Mouse (Mus musculus) WW6 (cell line): Measurements from ENCODE around the gene Cep126.

Experiments
- DNase-seq: peaks from one replicate; pipeline ENCODE4 v3.0.0-alpha.2; 2013; ENCODE audit warnings: low read depth, low spot score

The Cep126 gene

DNA sequence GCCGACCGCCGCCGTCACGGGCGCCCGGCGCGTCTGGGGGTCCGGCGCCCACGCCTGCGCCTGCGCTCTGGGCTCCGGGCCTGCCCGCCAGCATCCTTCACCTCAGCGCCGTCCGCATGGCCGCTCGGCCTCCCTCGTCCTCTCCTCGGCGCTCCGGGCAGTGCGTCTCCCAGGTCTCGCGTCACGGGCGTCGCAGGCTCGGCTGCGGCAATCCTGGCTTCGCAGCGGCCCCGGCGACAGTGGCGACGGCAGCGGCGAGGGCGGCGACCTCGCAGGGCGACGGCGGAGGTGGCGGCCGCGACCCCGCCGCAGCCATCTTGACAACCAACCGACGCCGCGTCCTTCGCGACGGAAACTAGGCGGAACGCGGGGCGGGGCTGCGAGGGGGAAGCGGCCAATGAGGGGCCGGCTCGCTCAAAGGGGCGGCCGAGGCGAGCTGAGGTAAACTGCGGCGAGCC lies at the start of gene Cep126:
Cep126 (minus strand) TSS at position 178 of the 458 bp plus-strand sequence.
- DNase-seq, result peak; percentile 71

DNA sequence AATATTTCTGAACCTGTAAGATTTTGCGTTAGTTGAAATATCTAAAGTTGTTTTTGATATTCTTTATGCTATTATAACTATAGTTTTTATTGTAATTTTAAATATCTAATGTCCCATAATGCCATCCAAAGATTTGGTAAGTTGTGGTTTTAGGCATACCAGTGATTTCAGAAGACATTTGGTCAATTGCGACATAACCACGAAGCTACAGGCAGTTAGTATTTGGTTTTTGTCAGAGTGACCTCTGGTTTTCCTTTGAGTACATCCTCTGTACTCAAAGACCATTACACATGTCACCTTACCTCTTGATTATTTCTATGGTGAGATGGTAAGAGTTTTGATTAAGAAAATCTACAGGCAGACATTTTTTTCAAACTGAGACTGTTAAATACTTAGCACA lies 45.5 kb upstream of the Cep126 start:
- no peak for DNase-seq

DNA sequence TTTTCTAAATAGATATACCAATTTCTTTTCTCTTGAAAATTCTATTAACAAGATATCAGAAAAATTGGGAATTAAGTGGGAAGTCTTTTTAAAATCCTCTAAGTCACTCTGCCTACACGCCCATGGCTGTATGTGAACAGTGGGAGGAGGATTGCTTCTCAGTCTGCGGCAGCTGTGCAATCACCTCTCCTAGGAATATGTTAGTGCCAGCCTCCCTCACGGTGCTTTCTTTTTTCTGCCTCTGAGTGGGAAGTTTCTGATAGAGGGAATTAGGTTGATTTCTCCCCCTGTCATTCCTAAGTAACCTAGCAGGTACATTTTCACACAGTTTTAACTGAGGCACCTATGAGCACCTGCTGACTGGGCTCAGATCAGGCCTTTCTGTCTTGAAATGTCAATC lies 43.0 kb upstream of the Cep126 start:
- no peak for DNase-seq

DNA sequence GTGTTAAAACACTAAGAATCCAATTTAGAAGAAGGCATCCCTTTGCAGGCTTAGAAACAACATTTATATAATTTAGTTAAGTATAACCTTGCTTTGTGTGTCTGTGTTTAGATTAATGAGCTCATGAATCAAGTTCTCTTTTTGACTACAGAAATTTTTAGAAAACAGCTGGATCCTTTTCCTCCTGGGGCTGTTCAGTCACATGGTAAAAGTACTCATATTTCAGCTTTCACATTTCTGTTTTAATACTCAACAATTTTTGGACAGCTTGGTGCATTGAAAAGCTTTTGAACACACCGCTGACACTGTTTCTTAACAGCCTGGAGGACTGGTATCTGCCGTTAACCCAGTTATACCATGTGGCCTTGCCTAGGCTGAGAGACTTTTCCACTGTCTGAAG lies 22.9 kb upstream of the Cep126 start:
- DNase-seq, result no peak

DNA sequence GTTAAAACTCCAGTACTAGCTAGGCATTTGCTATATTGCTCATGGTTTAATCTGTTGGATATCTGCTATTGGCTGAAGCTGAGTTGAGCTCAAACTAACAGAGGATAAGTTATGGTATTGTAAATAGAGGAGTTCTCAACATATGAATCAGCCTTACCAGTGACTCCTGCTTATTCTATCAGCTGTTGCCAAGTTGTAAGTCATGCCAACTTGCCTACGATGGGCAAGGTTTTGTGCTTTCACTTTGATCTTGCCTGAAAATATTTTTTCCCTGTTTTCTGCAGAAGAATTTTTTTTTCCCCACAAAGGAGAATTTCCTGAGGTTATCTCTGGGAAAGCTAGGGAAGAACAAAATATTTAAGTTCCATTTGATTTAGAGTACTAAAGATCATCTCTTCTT lies 5.4 kb upstream of the Cep126 start:
- no peak for DNase-seq

DNA sequence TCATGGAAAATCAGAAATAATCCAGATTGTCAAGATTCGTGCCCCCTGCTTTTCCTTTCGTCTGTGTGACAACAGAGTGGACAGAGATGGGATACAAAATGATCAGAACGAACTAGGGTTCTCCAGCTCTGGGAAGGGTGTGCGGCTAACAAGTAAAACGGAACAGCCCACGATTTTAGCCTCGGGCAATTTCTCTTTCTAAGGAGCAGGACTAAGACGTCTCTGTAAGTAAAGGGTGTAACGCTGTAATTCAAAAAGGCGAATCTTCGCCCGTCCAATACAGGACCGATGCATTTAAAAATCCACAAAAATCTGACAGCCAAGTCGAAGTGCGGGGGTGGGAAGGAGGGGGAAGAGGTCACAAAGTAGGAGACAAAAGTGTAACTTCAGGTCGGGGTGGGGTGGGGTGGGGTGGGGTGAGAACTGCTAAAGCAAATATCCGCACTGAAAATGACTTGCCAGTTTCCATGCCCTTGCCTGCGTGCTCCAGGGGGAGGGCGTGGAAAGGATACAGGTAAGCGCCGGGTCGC lies 443 bp downstream of the Cep126 start:
- DNase-seq, result peak; percentile 40

DNA sequence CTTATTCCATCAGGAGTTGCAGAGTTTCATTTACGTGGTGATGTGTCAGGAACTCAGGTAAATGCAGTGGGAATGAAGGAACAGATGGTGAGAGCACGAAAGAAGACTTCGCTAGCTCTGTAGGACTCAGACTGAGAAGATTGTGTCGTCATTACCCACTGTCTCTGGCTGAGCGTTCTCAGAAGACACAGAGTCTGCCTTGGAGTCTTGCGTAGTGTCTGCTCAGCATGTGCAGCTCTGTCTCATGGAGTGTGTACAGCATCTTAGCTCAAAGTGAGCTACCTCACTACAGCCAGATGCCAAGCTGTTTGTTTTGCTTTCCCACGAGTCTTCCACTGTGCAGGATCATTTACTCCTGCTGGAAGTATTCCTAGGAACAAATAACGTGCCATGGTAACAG lies 10.6 kb downstream of the Cep126 start:
- no peak for DNase-seq

DNA sequence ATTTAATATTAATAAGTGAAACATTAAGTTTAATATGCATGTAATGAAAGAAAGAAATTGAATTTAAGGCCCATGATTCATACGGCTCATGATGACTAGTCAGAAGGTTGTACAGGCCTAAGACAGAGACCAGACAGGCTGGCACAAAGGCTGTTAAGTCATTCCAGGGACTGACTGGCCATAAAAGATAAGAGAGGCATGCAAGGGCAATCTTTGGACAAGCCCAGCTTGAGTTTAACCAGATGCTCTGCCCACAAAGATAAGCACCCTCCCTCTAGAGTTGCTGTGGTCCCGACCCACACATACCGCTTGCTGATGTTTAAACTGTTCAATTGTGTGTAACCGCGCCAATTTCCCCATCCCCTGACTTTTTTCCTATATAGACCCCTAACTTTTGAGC lies 19.6 kb downstream of the Cep126 start:
- no peak for DNase-seq

DNA sequence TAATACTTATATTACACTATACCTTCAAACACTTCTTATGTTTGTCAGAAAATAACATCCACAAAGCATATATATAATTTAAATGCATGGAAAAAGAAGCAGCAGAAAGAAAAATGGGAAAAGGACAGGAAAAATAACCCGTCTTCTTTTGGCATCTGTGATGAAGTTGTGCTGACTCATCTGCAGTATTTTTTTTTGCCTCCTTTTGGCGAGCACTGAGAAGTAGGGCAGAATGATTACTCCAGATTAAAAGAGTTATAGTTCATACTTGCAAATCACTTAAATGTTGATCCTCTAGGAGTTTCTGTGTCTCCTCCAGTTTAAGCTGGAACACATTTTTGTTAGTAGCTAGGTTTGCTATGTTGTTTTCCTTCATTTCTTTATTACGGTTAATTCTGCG lies 31.0 kb downstream of the Cep126 start:
- DNase-seq, result no peak

DNA sequence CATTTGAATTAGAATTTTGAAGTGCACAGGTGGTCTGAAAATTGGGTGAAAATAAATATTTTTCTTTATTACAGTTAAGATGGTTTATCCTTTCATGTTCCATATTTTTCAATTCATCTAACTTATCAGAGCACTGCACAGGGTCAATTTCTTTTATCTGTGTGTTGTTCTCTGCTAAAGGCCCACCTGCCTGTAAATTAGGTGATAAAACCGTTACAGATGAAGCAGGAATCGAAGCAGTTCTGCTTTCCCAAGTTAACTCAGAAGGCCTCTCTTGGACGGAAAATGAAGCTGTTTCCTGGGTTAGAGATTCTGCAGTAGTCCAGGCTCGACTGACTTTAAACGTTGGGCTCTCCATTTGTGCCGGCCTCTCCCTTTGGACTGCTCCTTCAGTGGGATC lies 33.1 kb downstream of the Cep126 start:
- DNase-seq, result no peak

DNA sequence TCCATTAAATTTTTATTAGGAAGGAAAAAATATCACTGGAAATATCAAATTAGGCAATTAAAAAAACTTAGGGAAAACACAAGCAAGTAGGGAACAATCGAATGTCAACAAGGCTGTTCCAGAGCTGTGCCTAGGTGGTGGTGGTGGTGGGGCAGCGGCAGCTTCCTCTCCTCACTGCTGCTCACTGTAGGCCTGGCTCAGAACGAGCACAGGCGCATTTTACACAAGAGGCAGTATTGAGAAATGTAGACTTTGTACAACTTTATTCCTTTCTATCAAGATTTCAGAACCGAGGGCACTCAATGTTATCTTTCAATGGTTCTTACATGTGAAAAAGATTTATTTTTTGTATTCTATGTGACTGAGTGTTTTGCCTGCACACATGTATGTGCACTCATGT lies 55.2 kb downstream of the Cep126 start:
- DNase-seq, result no peak

DNA sequence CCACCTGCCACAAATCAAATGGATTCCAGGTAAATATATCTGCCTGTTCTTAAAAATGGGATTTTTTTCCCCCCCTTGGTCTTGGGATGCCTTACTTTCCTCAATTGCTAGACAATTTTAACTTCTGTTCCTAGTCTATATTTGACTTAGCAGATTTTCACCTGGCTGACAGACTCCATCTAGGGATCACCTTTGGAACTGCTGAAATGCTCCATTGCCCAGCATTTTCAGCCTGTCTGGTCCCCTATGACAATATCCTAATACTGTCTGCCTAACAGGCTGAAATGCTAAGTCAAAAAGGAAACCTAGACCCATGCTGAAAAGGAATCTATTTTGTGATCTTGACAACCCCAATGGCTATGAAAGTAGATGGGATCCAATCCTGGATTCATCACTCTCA lies 59.7 kb downstream of the Cep126 start:
- DNase-seq, result no peak

DNA sequence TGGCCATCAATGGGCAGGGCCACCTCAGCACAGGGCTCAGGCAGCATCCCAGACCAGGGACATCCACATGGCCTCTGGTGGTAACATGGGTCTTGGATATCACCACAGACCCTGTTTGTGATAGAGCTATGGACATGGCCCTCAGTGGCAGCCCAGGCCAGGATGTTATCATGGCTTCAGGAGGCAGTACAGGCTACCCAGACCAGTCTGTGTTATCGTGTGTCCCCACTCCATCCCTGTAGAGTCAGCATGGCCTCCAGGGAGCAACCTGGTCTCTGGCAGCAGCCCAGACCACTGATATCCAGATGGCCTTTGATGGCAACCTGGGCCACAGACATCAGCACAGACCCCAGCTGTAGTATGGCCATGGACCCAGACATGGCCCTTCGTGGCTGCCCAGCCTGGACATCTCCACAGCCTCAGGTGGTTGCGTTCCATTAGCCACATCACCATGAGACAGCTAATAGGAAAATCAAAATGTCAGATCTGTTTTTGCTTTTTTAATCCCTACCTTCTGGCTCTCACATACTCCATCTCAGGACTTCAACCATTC lies 60.8 kb downstream of the Cep126 start:
- no peak for DNase-seq

DNA sequence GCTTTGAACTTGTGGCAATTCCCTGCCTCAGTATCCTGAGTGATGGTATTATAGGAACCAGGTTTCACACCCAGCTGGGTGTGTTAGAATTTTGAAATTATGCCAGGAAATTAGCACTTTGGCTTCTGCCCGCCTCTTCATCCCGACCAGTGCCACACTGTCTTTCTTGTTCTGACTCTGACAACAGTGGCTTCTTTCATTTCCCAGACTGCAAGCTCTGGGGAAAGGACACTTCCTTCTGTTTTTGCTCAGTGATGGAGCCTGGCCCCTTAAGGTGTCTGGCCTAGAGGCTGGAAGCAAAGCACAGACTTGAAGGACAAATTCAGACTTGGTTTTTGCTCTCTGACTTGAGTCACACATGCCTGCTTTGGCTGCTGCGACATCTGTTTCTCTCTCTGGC lies 74.5 kb downstream of the Cep126 start:
- DNase-seq, result no peak

DNA sequence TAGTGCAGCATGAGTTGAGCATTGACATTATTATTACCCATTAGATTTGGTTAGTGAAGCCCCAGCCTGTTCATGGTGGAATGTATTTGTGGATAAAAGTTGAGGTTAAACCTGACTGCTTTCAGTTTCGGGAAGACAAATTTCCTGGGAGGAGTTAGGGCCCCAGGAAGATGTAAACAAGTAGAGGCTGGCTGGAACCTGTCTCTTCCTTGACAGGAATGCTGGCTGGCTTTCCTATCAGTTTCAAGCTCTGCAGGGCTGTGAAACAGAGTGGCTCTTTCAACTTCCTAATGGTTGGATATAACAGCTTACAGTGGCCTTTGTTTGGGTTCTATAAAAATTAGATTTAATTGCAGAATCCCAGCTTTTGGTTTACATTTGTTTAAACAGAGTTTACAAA lies 79.3 kb downstream of the Cep126 start:
- DNase-seq, result no peak

DNA sequence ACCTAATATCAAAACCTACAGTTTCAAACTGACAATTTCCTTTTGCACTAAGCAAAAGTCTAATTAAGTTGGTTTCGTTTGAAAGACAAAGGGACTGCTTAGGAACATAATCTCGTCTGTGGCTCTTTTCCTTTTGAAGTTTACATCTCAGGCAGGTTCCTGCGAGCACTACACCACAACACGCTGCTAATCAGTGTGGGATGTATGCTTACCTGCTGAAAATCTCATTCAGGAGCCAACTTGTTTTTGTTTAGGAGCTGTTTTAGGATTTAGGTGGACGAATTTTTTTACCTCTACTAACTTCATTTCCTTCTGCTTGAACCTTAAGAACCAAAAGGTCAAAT lies 91.1 kb downstream of the Cep126 start:
- no peak for DNase-seq

DNA sequence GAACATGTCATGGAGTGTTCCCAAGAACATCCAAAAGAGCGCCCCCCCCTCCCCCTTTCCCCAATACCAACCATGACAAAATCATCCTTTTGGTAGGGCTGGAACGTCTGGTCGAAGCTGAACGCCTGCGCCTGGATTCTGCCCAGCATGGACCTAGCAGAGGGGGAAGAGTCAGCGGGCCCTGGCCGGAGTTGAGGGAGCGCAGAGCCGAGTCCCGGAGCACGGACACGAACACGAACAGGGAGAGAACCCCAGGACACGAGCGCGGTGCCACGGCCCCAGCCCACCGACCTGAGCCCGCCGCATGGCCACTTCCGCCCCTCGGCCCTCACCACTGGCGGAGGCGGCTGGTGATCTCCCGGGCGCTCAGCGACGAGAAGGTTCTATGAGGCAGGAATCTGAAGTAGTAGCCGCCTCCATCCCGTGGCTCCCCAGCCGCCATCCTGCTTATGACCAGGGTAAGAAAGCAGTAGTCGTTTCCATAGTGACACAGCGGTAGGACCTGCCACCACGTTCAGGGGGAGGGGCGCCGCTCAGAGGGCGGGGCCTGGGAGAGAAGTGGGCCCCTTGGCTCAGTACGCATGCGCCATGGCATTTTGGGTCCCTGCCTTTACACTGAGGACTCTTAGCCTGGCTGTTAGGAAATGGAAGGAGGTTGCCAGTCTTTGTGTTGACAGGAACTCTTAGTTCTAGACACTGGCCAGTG lies 91.6 kb downstream of the Cep126 start, which contains the start of gene Cfap300:
Cfap300 (minus strand) TSS at position 486 of the 706 bp plus-strand sequence.
- peak; percentile 92 for DNase-seq

DNA sequence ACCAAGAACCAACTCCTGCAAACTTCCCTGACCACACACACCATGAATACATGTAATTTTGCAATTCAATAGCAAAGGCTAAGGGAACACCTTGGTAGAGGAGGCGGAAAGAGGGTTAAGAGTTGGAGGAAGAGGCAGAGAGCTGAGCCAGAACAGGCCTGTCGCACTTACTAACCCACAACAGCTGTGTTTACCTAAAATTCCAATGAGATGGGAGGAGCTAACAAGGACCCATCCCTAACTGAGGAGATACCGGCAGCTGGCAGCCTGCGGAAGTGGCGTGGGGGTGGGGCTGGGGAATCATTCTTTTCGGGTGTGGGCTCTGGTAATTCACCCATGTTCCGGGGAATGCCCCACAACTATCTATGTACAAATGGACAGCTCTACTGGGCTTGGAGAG lies 98.5 kb downstream of the Cep126 start:
- no peak for DNase-seq

DNA sequence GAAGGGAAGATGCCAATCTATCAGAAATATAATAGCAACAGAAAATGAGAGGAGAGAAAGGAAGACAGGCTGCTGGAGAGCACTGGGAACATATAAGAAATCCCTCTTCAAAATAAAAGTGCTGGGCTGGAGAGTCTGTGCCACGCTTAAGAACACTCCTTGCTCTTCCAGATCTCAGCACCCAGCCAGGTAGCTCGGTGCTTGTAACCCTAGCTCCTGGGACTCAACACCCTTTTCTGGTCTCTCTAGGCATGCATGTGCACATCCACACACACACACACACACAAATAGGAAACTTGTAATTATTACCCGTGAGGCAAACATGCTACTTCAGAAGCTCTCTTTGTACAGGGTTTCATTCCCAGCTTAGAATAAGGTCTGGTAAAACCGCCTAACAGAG lies 99.0 kb downstream of the Cep126 start:
- DNase-seq, result no peak

DNA sequence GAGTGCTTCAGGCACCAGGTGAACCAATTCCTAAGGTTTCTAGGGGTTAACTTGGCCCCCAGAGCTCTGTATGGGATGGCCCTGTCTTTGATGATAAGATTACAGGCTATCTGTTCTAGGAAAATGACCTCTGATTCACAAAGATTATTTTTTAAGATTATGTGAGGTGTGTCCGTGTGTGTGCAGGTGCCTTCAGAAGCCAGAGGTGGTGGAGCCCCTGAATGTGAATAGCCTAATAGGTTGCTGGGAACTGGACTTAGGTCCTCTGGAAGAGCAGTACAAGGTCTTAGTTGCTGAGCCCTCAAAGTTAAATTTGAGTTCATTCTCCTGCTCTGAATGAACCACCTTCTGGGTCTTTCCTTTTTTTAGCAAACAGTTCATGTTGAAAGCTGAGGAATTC lies 100.0 kb downstream of the Cep126 start:
- DNase-seq, result no peak

DNA sequence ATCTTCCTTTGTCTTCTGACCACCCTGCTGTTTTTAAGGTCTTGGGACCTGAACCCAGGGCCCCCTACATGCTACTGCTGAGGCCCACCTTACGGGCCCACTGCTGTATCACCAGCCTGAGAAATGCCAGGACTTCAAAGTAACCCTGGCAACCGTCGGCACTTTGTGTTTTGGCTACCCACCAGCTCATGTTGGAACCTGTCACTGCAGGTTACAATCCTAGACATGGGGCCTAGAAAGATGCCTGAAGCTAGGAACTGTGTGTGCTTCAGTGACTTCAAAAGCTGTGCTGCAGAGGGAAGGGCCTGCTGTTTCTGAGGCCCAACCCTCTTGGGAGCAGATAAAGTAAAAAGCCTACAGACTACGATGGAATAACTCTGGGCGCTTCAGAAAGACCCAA lies 101.2 kb downstream of the Cep126 start:
- no peak for DNase-seq
